Mouse (Mus musculus) intestine, embryonic 15.5 days (tissue): ENCODE data around the gene Cmtm6. TPM values are rescaled to one million over a fixed set of nuclear protein-coding genes. Genes with fewer than 3 reads are reported as not detected.

Experiments
- ATAC-seq: fragments of 200-750 bp; cut with Nextera tagmentation; 2 replicates; pipeline ENCODE4 v1.8.0; 2017; ENCODE audit warnings: moderate TSS enrichment, moderate library complexity
- H3K27ac ChIP-seq: fragments of 300-500 bp; sonication (generic); 2 replicates; pipeline ENCODE4 v1.5.1; 2015; ENCODE audit warnings: mild to moderate bottlenecking, inconsistent platforms
- H3K27me3 ChIP-seq: fragments of 300-500 bp; sonication (generic); replicated peaks from 2 replicates; pipeline ENCODE4 v1.6.1; 2015; ENCODE audit warnings: inconsistent platforms
- H3K36me3 ChIP-seq: fragments of 300-500 bp; sonication (generic); 2 replicates; pipeline ENCODE4 v1.6.1; 2015; ENCODE audit warnings: inconsistent platforms
- H3K4me1 ChIP-seq: fragments of 300-500 bp; sonication (generic); replicated peaks from 2 replicates; pipeline ENCODE4 v1.6.1; 2015; ENCODE audit warnings: inconsistent platforms
- H3K4me2 ChIP-seq: fragments of 300-500 bp; sonication (generic); replicated peaks from 2 replicates; pipeline ENCODE4 v1.6.1; 2015; ENCODE audit warnings: mild to moderate bottlenecking, inconsistent platforms
- H3K4me3 ChIP-seq: fragments of 300-500 bp; sonication (generic); replicated peaks from 2 replicates; pipeline ENCODE4 v1.5.1; 2015; ENCODE audit warnings: inconsistent platforms
- H3K9ac ChIP-seq: fragments of 300-500 bp; sonication (generic); 2 replicates; pipeline ENCODE4 v1.6.1; 2015; ENCODE audit warnings: inconsistent platforms
- H3K9me3 ChIP-seq: fragments of 300-500 bp; sonication (generic); 2 replicates; pipeline ENCODE4 v1.6.1; 2016; ENCODE audit warnings: inconsistent platforms
- WGBS: fragments of 180-500 bp; shearing (Covaris S2); methylation state at CpG from one replicate; pipeline ENCODE4 v1.1.7; 2015; 5-methylcytosine and 5-hydroxymethylcytosine counted together
- polyA plus RNA-seq: library from polyadenylated mRNA; unstranded; fragments of >200 nt; fragmentation: Nextera tagmentation; extraction: Ambion mirVana; gene quantifications from 2 replicates; pipeline ENCODE4 v1.2.1, GENCODE M21; 2015

Cmtm6 gene
- polyA plus RNA-seq, 1 experiment from 2014 or later = 77.7 TPM

DNA sequence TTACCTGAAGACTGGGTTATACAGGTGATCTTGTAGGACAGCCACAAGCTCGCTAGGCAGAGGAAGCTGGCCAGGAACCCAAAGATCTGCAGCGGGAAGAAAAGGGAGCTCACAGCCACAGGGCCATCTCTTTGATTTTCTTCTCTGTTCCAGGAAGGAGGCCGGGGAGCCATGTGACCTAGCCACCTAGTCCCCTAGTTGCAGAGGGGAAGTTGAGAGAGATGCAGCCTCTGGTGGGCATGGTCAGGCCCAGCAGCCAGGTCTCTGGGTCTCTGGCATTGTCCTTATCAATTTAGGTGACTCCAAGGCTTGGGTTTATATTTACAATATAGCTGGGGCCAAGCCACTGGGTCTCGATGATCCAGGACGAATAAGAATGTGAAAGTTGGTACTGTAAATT lies 27.9 kb downstream of the Cmtm6 start:
- H3K27ac ChIP-seq = no peak overlapping the region
- H3K27me3 ChIP-seq = no peaks in the 10 kb centered on the region
- ATAC-seq = no peak
- H3K4me2 ChIP-seq = no peak overlapping the region
- WGBS = 85% methylated on average over 5 of the region's 5 CpGs
- no peaks in the 10 kb centered on the region for H3K4me1 ChIP-seq
- H3K4me3 ChIP-seq = no peak overlapping the region
- H3K9ac ChIP-seq = no peak overlapping the region
- peaks cover 2% of the 10 kb centered on the region for H3K36me3 ChIP-seq
- no peaks in the 10 kb centered on the region for H3K9me3 ChIP-seq

DNA sequence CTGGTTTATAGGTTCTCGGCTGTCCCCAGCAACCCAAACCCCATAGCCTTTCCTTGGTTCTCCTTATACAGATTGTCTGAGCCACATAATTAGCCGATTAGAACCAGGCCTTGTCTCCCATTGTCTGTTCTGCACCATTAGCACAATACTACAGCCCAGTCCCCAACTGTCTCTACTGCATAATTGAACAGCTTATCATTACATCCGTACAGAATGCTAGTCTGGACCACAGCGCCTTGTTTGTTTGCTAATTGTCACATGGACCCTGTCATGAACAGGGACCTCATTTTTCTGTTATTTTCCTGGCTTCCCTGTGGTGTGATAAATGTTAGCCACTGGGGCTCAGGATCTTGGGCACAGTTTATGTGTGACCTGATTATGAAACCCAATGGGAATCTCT lies 29.0 kb downstream of the Cmtm6 start:
- Histone ChIP-seq H3K9me3 (no peaks in the 10 kb centered on the region), H3K36me3 (peaks cover 2% of the 10 kb centered on the region), H3K4me1 (no peaks in the 10 kb centered on the region), H3K27ac (no peak overlapping the region), H3K4me3 (no peak overlapping the region), H3K9ac (no peak overlapping the region), H3K27me3 (no peaks in the 10 kb centered on the region), H3K4me2 (no peak overlapping the region)
- ATAC-seq = no peak
- WGBS = 85% methylated on average over 4 of the region's 4 CpGs

DNA sequence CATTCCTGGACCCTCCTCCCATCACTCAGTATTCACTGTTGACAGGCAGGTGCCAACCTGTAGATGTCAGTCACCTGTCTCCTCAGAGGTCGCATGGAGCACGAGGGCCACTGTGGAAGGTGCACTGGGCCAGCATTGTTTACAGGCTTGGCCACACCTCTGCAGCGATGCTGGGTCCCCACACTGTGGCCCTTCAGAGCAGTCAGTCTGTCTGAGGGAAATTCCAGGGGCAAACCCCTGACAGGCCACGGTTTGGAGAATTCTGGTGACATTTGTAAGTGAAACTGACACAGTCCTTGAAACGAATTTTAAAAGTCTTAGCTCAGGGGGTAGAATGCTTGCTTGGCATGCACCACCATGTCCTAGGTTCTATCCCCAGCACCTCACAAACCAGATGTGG lies 29.4 kb downstream of the Cmtm6 start:
- Histone ChIP-seq H3K36me3 (peaks cover 2% of the 10 kb centered on the region), H3K27me3 (no peaks in the 10 kb centered on the region), H3K4me2 (no peak overlapping the region), H3K4me1 (no peaks in the 10 kb centered on the region), H3K27ac (no peak overlapping the region), H3K4me3 (no peak overlapping the region), H3K9me3 (no peaks in the 10 kb centered on the region), H3K9ac (no peak overlapping the region)
- WGBS = 80% methylated on average over 5 of the region's 5 CpGs
- ATAC-seq = no peak

DNA sequence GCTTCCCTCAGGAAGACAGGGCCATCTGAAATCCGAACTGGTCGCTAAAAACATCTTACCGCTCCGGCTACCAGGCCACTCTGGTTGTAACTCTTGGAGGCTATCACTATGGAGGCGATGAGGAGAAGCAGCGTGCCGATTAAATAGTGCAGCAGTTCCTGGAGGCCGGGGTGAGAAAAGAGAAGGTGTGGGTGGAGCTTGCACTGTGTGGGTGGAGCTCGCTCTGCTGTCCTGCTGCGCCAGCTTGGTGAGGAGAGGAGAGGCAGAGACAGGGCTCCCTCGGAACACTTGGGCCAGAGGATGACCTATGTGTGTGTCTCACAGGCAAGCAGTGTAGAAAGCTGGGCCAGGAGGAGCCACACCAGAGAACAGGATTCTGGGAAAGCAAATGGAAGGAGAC lies 30.9 kb downstream of the Cmtm6 start:
- 68% methylated on average over 11 of the region's 11 CpGs for WGBS
- Histone ChIP-seq H3K9ac (no peak overlapping the region), H3K9me3 (no peaks in the 10 kb centered on the region), H3K4me3 (no peak overlapping the region), H3K36me3 (peaks cover 2% of the 10 kb centered on the region), H3K27me3 (no peaks in the 10 kb centered on the region), H3K4me1 (no peaks in the 10 kb centered on the region), H3K27ac (no peak overlapping the region), H3K4me2 (no peak overlapping the region)
- no peak for ATAC-seq

DNA sequence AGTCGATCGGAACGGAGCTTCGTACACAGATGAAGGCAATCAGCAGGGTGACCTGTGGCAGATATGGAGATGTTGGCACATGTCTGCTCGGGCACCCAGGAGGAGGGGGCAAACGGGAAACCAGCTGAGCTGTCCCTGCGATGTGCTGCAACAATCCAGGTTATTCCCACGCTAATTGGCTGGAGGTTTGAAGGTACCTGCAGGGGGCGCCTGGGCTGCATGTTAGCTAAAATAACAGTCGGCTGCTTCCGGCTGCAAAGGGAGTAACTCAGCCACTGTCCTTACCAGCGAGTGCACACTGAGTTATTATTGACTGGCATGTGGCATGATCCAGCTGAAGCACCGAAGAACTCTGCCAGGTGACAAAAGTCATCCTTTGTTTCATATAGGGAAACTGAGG lies 32.4 kb downstream of the Cmtm6 start:
- Histone ChIP-seq H3K9ac (no peak overlapping the region), H3K36me3 (peaks cover 2% of the 10 kb centered on the region), H3K4me1 (no peaks in the 10 kb centered on the region), H3K27me3 (no peaks in the 10 kb centered on the region), H3K9me3 (no peaks in the 10 kb centered on the region), H3K4me3 (no peak overlapping the region), H3K27ac (no peak overlapping the region), H3K4me2 (no peak overlapping the region)
- ATAC-seq = no peak
- 61% methylated on average over 13 of the region's 13 CpGs for WGBS

DNA sequence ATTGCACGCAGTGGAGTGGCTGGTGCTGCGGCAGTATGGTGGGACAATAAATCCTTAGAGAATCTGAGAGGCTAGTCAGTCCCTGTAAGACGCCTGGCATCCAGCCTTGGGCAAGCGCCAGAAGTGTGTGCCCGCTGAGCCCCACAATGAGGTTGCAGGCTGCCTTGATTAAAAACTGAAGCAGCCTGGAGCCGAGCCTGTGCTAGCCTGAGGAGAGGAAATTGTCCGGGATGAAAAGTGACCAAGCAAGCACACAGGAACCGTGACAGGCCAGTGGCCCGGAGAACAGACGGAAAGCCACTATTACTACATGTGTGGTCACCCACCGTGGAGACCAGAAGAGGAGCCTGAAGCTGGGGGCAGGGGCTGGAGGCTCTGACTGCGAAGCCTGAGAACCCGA lies 36.1 kb downstream of the Cmtm6 start:
- Histone ChIP-seq H3K27ac (no peak overlapping the region), H3K36me3 (peaks cover 1% of the 10 kb centered on the region), H3K27me3 (no peaks in the 10 kb centered on the region), H3K9me3 (no peaks in the 10 kb centered on the region), H3K4me3 (no peak overlapping the region), H3K4me1 (no peaks in the 10 kb centered on the region), H3K9ac (no peak overlapping the region), H3K4me2 (no peak overlapping the region)
- 75% methylated on average over 13 of the region's 13 CpGs for WGBS
- no peak for ATAC-seq

DNA sequence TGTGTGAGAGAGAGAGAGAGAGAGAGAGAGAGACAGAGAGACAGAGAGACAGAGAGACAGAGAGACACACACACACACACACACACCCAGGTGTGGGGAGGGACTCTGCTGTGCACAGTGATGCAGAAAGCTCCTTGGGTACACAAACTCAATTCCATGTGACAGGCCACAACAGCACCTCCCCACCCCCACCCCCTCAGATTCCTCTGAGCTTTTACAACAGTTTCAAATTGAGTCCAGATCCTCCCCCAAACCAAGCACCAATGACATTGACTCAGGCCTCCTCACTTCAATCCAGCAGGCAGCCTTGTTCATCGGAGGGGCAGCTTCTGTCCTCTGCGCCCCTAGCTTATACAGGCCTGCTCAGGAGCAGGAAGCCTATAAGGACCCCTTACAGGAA lies 36.6 kb downstream of the Cmtm6 start:
- WGBS = 63% methylated on average over 2 of the region's 2 CpGs
- Histone ChIP-seq H3K9ac (no peak overlapping the region), H3K27ac (no peak overlapping the region), H3K4me3 (no peak overlapping the region), H3K36me3 (peaks cover 5% of the 10 kb centered on the region), H3K4me2 (no peak overlapping the region), H3K27me3 (no peaks in the 10 kb centered on the region), H3K4me1 (no peaks in the 10 kb centered on the region), H3K9me3 (no peaks in the 10 kb centered on the region)
- ATAC-seq = no peak

DNA sequence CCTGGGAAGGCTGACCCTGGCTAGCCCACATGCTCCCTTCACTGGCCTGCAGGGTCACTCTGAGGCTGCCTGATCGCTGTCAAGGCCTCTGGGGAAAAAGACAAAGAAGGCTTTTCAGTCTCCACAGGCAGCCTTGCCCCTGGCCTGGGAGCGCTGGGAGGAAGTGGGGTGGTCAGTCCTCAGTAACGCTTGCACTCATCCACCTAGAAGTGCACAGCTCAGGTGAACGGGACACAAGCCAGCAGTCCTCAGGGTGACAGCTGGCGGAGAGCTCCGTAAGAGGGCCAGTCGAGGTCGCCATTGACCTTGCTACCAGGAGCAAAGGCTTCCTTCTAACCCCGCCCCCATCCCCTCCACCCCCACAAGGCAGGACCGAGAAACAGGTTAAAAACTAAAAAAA lies 37.1 kb downstream of the Cmtm6 start:
- no peak for ATAC-seq
- Histone ChIP-seq H3K9ac (no peak overlapping the region), H3K36me3 (peaks cover 5% of the 10 kb centered on the region), H3K4me2 (no peak overlapping the region), H3K4me3 (no peak overlapping the region), H3K4me1 (no peaks in the 10 kb centered on the region), H3K27me3 (no peaks in the 10 kb centered on the region), H3K9me3 (no peaks in the 10 kb centered on the region), H3K27ac (no peak overlapping the region)
- WGBS = 62% methylated on average over 10 of the region's 10 CpGs

DNA sequence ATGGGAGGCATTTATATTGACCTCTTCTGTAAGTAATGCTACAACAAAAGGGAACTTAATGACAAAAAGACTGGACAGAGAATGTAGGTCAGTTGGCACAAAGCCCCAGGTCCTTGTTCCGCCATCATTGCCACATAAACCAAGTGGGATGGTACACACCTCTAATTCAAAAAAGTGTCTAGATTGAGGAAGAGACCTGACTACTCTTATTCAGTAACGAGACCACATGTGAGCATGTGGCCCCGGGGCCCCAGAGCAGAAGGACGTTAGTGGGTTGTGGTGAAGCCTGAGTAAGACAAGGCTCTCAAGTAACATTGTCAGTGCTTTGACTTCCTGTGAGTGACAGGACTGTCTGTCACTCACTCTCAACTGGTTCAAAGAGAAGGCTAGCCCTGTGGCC lies 39.3 kb downstream of the Cmtm6 start:
- Histone ChIP-seq H3K4me1 (peaks cover 6% of the 10 kb centered on the region; the same call in 1 of the 2 replicates), H3K4me2 (no peak overlapping the region), H3K27me3 (no peaks in the 10 kb centered on the region), H3K27ac (no peak overlapping the region), H3K36me3 (peaks cover 5% of the 10 kb centered on the region), H3K9ac (no peak overlapping the region), H3K9me3 (no peaks in the 10 kb centered on the region), H3K4me3 (no peak overlapping the region)
- ATAC-seq = no peak
- WGBS = 92% methylated on average over 4 of the region's 4 CpGs

DNA sequence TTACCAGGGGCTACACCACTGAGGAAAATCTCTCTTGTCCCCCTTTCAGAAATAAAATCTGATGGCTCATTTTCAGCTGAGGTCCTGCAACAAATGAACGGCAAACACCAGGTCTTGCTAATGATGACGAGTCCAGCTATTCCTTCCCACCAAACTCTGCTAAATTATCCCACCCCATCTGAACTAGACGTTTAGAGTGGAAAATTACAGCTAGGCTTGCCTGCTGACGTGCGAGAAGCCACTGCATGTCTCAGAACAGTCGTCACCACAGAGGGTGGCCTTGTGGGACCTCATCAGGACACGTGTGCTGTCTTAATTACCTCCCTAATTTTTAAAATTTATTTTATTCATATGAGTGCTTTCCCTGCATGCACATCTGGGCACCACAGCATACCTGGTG lies 40.6 kb downstream of the Cmtm6 start:
- no peak for ATAC-seq
- peaks cover 5% of the 10 kb centered on the region for H3K36me3 ChIP-seq
- H3K27ac ChIP-seq = no peak overlapping the region
- H3K9me3 ChIP-seq = no peaks in the 10 kb centered on the region
- peaks cover 11% of the 10 kb centered on the region; the same call in 1 of the 2 replicates for H3K4me1 ChIP-seq
- H3K4me2 ChIP-seq = no peak overlapping the region
- H3K9ac ChIP-seq = no peak overlapping the region
- 84% methylated on average over 7 of the region's 7 CpGs for WGBS
- no peaks in the 10 kb centered on the region for H3K27me3 ChIP-seq
- H3K4me3 ChIP-seq = no peak overlapping the region

DNA sequence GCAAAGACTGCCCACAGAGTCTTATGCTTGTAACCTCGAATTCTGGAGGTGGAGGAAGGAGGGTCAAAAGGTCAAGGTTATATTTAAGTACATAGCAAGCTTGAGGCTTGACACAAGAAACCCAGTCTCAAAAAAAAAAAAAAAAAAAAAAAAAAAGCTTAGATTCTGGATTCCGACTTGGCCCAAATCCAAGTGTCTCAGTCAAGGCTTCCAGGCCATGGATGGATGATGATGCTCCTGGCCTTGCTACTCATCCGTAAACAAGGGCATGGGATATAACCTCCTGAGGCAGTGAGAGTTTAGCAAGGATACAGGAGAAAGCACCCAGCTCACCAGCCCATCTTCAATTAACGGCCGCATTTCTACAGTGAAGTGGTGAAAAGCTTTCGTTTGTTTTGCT lies 43.7 kb downstream of the Cmtm6 start:
- H3K9ac ChIP-seq = no peak overlapping the region
- no peak overlapping the region for H3K4me2 ChIP-seq
- H3K9me3 ChIP-seq = no peaks in the 10 kb centered on the region
- no peaks in the 10 kb centered on the region for H3K27me3 ChIP-seq
- ATAC-seq = no peak
- H3K27ac ChIP-seq = no peak overlapping the region
- 68% methylated on average over 6 of the region's 6 CpGs for WGBS
- no peak overlapping the region for H3K4me3 ChIP-seq
- H3K36me3 ChIP-seq = peaks cover 5% of the 10 kb centered on the region
- peaks cover 12% of the 10 kb centered on the region; the same call in 1 of the 2 replicates for H3K4me1 ChIP-seq

DNA sequence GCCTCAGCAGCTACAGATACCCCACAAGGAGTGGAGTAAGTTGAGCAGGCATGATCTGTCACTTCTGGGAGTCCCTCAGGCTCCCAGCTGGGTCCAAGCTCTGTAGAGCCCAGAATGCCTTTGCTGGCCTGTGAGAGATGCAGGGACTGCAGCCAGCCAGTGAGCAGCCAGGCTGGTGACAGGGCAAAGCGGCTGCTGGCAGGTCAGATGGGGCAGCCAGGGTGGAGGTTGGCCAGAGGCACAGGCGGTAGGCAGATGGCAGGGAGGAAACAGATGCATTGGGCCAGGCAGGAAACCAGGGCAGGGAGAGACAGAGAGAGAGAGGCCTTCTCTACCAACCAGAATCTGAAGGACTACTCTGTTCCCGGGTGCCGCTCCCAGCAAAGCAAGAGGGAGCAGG lies 44.4 kb downstream of the Cmtm6 start:
- H3K4me3 ChIP-seq = no peak overlapping the region
- no peak overlapping the region for H3K4me2 ChIP-seq
- H3K4me1 ChIP-seq = peaks cover 14% of the 10 kb centered on the region; the same call in 1 of the 2 replicates
- H3K9ac ChIP-seq = no peak overlapping the region
- no peak overlapping the region for H3K27ac ChIP-seq
- no peak for ATAC-seq
- WGBS = 79% methylated on average over 4 of the region's 4 CpGs
- H3K27me3 ChIP-seq = no peaks in the 10 kb centered on the region
- no peaks in the 10 kb centered on the region for H3K9me3 ChIP-seq
- H3K36me3 ChIP-seq = peaks cover 5% of the 10 kb centered on the region

DNA sequence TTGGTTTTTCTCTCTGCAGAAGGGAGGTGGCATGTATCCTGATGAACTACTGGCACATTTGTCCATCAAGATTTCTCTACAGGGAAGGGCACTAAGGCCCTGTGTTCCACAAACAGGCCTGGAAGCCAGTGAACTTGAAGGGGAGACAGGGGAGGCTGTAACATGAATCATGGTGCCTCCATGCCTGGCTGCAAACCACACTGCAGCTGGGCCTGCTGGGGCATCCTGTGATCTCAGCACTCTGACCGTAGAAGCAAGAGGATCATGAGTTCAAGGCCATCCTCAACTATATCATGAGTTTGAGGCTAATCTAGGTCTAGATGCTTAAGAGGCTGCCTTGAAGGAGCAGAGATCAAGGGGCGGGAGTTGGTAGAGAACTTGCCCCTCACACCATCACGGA lies 45.4 kb downstream of the Cmtm6 start:
- no peak overlapping the region for H3K4me3 ChIP-seq
- no peaks in the 10 kb centered on the region for H3K27me3 ChIP-seq
- no peak overlapping the region for H3K9ac ChIP-seq
- H3K27ac ChIP-seq = no peak overlapping the region
- WGBS = 81% methylated on average over 3 of the region's 3 CpGs
- ATAC-seq = no peak
- peaks cover 18% of the 10 kb centered on the region for H3K4me1 ChIP-seq
- peaks cover 5% of the 10 kb centered on the region for H3K36me3 ChIP-seq
- H3K4me2 ChIP-seq = no peak overlapping the region
- no peaks in the 10 kb centered on the region for H3K9me3 ChIP-seq
